Mouse (Mus musculus) left cerebral cortex, postnatal 14 days (tissue): ENCODE results near the gene Scai. TPM values are rescaled to one million over a fixed set of nuclear protein-coding genes. Genes with fewer than 3 reads are reported as not detected.

Source experiments
- DNase-seq, 2 experiments: peaks; one replicate each; pipeline ENCODE4 v3.0.0; 2021 to 2022; ENCODE audit warnings: low spot score in 2 of 2, mixed read lengths in 1 of 2
- intact Hi-C: fragments of 180-260 bp; cut with DNase I; formaldehyde crosslinking; loops from one replicate; pipeline ENCODE4 v1.15.1; 2025
- total RNA-seq, 2 experiments: library from RNA; stranded (reverse); gene quantifications; 2 replicates each; pipeline ENCODE4 v1.2.3; 2021

Scai gene
- total RNA-seq, 2 experiments from 2014 or later = 69.4 to 84.0 TPM

DNA sequence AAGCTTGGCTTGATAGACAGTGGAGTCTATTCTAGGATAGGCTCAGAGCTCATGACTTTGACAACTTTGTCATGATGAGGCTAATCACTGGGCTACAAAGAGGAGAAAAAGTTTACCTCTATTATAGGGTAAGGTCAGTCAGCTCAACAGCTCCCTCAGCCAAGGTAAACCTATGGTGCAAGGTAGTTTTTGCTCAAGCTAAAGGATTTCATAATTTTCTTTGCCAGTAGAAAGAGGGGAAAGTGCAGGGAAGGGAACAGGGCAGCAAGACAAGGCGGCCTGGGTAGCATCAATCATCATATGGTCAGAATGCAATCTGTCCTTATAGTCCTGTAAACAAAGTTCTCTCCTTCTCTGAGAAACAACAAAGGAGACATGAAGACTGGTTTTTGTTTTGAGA is 150.3 kb downstream of the Scai start:
- intact Hi-C loops = loop anchor here (5.0 kb wide), 1 partner anchor 42 kb away; no protein-coding TSS in a partner anchor

DNA sequence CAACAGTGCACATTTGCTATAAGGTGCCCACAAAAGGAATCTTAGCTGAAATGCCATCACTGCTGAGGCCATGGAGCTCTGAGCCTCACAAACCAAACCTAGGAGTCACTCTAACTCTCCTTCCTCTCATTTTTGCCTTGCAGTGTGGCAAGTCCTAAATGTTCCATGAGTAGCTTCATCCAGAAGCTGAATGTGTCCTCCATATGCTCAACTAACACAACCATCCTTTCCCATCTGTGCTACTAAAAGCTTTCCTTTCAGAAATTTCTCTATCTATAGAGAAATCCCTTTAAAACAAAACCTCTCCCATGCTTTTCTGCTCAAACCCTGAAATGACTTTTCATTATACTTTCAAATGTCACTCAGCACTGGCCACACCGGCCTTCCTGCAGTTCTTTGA is 158.9 kb downstream of the Scai start:
- peak in 1 of 2 experiments; percentile 52 for DNase-seq
- intact Hi-C loops = no loop called here

More for the DNA sequence above, 150.3 kb downstream of the Scai start:
- no peak for DNase-seq

DNA sequence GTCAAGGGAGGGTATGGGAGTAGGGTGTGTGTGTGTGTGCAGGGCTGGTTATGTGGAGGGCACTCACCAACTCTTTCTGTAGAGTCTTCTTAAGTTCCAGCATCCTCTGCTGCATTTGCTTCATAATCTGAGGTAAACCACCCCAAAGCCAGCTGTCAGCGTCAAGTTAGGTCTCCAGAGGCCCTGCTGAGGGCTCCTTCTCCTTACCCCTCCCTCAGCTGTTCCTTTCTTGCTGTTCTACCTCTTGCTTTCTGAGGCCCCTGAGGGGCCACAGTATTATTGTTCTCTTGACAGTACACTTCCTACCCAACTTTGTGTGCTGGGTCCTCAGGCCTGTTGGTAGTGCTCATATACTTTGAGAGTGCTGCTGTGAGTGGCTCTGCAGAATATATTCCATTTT is 170.5 kb downstream of the Scai start:
- DNase-seq = no peak
- intact Hi-C loops = no loop called here

DNA sequence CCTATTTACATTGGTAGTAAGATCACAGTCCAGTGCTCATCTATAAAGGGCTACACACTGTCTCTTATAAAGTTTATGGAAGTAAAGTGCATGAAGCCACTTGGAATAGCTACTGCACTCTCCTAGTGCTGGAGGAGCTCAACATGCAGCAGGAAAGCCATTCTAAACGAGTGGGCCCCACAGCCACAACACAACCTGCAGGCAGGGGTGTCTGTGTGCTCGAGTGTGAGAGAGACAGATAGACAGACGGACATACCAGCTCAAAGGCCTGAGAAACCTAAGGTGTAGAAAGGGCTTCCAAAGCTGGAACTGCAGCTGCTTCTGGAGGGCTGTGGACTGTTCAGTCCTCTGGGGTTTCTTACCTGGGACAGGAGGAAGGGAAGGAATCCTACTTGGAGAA is 174.0 kb downstream of the Scai start:
- no peak for DNase-seq
- intact Hi-C loops = no loop called here

Other genes starting within 250 kb of the Scai start
- under 1 TPM; 0.40 to 0.51 TPM for gene Wdr38, start 193.3 kb downstream of the Scai start, total RNA-seq
- 100 to 1,000 TPM; 100 to 107 TPM for gene Arpc5l, start 185.4 kb downstream of the Scai start, total RNA-seq
- gene Rpl35, start 185.1 kb downstream of the Scai start, total RNA-seq = 100 to 1,000 TPM; 234 to 241 TPM
- 10 to 100 TPM; 26.1 to 31.9 TPM for gene Golga1, start 125.2 kb downstream of the Scai start, total RNA-seq
- gene Ppp6c, start 35.7 kb upstream of the Scai start, total RNA-seq = 10 to 100 TPM; 64.4 to 69.0 TPM